Mouse (Mus musculus): ENCODE measurements around the gene Apoh.
A peak's percentile ranks its signal among the peaks of the same experiment; 100 is the strongest.

Apoh gene

GRCm38 (mm10) chr11:108342781-108343768 lies at the start of gene Apoh:
Gene Apoh, plus strand, starts transcription at chr11:108343354.
- peak; percentile 28 to 36 for DNase-seq (ENCODE audit: low spot score in 2 of 2)

DNA sequence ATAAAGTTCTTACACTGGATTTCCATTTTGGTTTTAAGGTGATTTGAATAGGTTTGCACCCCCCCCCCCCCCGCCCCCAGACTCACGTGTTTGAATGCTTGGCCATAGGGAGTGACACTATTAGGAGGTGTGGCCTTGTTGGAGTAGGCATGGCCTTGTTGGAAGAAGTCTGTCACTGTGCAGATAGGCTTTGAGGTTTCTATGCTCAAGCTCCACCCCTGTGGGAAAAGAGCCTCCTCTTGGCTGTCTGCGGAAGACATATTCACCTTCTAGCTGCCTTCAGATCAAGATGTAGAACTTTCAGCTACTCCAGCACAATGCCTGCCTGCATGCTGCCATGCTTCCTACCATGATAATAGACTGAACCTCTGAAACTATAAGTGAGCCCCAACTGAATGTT lies 49.3 kb upstream of the Apoh start:
- no peak for DNase-seq (ENCODE audit: low spot score in 2 of 2)

- no peak for DNase-seq (ENCODE audit: low spot score in 2 of 2)
Measured at GRCm38 (mm10) chr11:108294305-108294813, 48.8 kb upstream of the Apoh start.

DNA sequence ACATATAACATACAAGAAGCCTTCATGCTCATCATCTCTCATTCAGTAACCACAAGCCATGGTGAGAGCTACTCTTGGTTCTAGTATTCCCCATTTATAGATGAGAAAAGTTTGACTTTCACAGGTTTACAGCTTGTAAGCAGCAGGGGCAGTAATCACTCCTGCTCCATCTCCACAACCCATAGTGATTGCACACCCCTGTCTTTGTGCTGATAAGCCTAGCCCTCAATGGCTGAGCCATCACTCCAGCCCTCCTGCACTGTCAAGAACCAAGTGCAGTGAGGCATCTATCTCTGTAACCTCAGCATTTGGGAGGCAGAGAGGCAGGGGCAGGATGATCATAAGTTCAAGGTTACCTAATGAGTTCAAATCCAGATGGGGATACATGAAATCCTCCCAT lies 47.8 kb upstream of the Apoh start:
- DNase-seq (ENCODE audit: low spot score in 2 of 2): no peak

GRCm38 (mm10) chr11:108297956-108298355 lies 45.2 kb upstream of the Apoh start:
- DNase-seq (ENCODE audit: low spot score in 2 of 2): no peak

DNA sequence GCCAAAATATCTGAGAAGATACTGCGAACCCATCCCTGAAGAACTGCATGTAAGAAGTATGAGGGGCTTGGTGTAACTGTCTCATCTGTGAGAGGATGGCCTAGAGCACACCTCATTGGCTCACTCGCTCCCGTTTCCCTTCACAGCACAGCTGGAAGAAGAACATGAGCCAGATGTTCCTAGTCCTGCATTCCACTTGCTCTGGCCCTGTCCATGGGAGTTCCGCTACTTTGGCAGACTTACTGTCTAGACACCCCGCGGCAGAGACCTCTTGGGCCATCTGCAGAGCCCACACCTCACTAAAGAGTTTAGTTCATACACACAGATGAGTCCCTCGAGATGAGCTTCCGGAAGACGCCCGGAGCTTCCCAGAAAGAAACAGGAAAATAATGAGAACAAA lies 43.2 kb upstream of the Apoh start:
- DNase-seq (ENCODE audit: low spot score in 2 of 2): no peak

DNA sequence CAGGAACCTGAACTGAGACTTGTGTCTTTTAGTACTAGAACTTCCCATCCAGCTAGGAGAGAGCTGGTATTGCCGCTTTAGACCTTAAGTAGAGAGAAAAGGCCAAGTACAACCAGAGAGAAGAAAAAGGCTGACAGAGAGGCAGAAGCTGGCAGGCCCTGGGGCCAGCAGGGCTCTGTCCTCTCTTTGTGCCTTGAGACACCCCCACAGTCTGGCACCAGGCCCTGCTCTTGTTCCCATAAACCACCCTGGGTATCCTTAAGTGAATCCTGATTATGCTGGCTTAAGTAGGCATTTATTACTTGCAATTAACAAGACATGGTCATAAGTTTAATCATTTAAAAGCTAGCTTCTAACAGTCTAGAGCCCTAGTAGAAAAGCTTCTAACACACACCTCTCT lies 42.7 kb upstream of the Apoh start:
- no peak for DNase-seq (ENCODE audit: low spot score in 2 of 2)

- no peak for DNase-seq (ENCODE audit: low spot score in 2 of 2)
Measured at GRCm38 (mm10) chr11:108301036-108301435, 42.1 kb upstream of the Apoh start.

GRCm38 (mm10) chr11:108301796-108302490 lies 41.2 kb upstream of the Apoh start:
- DNase-seq (ENCODE audit: low spot score in 2 of 2): no peak

GRCm38 (mm10) chr11:108303787-108304186 lies 39.4 kb upstream of the Apoh start:
- DNase-seq (ENCODE audit: low spot score in 2 of 2): no peak

DNA sequence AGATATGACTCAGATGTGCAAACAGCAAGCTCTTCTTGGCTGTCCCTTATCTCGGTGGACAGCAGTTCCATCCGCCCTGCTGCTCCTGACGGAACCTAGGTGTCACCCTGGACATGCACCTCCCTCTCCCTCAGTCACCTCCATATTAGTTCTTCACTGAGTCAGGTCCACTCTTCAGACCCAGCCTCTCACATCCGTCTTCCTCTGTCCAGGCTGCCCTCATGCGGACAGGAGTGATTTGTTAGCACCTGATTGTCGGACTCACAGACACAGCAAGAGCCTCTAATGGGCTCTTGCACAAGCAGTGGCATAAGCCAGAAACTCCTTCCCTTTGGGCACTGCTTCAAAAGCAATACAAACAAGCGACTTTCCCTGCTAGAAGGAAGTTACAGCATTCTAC lies 35.9 kb upstream of the Apoh start:
- no peak for DNase-seq (ENCODE audit: low spot score in 2 of 2)

DNA sequence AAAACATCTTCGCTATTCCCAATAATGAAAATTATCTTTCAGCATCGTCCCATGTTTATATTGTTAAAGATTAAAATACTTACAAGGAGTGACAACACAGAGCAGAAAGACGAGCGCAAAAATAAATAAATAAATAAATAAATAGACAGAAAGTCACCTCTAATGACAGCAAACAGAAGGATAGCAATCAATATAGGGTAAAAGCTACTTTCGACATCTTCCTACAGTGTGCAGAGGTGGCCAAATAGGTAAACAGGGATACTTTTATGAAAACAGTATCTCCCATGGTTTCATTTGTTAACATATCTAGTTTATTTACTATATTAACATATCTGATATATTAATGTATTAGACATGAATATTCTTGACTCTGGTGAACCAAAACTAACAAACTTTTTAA lies 34.9 kb upstream of the Apoh start:
- DNase-seq (ENCODE audit: low spot score in 2 of 2): no peak

DNA sequence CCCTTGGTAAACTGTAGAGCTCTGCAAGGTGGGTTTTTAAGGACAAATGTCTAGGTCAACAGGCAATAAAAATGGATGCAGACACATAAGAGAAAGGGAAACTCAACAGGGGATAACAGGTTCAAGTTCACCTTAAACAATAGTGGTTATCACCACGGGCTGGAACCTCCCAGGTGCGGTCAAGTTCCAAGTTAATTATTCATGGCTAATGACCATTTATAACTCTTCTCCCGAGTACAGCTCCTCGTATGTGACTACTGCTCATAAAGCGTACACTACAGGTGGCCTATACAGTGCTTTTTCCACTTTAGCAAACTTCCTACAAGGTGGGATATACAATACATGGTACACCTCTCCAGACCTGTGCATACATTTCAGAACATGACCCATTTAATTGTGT lies 33.4 kb upstream of the Apoh start:
- DNase-seq (ENCODE audit: low spot score in 2 of 2): no peak

DNA sequence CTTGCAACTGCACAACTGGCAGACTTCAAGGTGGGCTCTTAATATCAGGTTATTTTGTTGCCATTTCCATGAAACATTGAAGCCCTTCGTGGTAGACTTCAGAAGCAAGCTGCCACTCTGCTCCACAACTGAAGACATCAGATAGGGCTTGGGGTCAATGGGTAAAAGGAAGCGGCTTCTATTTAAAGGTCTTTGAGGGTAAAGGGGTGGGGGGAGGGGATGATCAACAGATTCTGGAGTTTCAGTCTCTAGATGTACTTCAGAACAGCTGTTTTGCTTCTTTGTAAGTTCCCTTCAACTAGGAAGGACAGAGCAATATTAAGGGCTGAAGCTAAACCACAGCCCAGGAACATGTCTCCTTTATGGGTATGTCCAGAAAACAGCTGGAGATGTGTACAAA lies 31.2 kb upstream of the Apoh start:
- DNase-seq (ENCODE audit: low spot score in 2 of 2): no peak

DNA sequence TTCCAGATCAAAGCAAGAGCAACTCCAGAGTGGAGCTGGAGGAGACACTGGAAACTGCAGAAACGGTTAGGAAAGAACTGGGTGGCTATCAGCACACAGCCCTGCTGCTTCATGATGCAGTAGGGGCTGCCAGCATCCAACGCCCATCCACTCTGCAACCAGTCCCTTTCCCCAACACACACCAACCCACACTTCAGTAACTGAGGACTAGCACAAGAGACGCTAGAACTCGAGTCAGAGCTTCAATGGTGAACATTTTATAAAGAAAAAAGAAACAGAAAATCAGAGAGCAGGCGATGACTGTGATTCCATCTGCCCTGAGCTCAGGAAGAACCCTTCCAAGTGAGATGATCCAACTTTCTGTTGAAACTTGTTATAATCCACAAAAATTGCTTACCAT lies 30.6 kb upstream of the Apoh start:
- DNase-seq (ENCODE audit: low spot score in 2 of 2): peak; percentile 22

DNA sequence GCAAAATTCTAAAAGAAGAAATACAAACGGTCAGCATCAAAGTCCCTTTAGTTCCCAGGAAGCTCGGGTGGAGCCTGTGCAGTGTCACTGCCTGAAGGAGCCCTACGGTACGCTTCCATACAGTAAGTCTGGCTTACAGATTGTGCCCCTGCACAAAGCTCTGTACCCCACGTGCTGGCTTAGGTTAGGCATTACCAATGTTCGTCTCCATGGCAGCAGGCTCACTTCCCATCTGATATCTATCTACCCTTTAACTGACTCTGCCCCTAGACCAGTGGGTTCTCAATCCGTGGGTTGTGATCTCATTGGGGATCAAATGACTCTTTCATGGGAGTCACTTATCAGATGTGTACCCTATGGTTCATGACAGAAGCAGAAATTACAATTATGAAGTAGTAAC lies 27.4 kb upstream of the Apoh start:
- DNase-seq (ENCODE audit: low spot score in 2 of 2): no peak

- DNase-seq (ENCODE audit: low spot score in 2 of 2): no peak
Measured at GRCm38 (mm10) chr11:108317878-108318277, 25.3 kb upstream of the Apoh start.

- no peak for DNase-seq (ENCODE audit: low spot score in 2 of 2)
Measured at GRCm38 (mm10) chr11:108319162-108319561, 24.0 kb upstream of the Apoh start.

GRCm38 (mm10) chr11:108320561-108320960 lies 22.6 kb upstream of the Apoh start:
- DNase-seq (ENCODE audit: low spot score in 2 of 2): no peak

DNA sequence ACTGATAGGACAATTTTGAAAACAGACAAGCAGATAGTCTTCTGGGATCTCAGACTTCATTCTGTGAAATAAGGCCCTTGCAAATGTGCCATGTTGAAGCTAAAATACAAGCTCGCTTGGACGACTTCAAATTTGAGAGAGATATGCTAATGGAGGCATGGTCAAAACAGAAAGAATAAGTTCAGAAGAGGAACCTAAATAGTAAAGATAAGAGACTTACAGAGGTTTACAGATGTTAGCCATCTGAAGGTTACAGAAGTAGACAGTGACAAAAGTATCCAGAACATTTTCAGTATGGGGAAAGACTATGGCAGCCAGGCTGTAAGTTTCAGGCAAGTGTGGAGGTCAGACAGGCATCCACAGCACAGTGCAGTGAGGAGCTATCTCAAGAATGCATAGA lies 21.0 kb upstream of the Apoh start:
- DNase-seq (ENCODE audit: low spot score in 2 of 2): no peak

GRCm38 (mm10) chr11:108325943-108326342 lies 17.2 kb upstream of the Apoh start:
- no peak for DNase-seq (ENCODE audit: low spot score in 2 of 2)

GRCm38 (mm10) chr11:108330818-108331217 lies 12.3 kb upstream of the Apoh start:
- DNase-seq (ENCODE audit: low spot score in 2 of 2): no peak

DNA sequence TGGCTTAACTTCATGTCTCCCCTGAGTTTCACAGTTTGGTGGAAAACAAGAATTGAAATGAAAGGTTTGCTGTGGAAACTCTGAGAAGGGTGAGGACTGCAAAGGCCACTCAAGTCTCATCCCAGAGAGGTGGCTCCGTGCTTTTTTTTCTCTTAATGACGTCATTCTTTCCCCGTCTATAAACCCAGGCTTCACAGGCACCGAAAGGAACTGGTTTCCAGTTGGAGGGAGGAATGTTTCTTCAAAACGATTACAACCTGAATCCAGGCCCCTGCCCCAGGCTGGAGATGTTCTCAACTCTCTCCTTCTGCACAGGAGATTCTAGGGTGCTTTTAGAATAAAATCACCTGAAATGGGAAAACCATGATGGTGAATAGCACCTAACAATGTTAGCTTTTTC lies 10.1 kb upstream of the Apoh start:
- no peak for DNase-seq (ENCODE audit: low spot score in 2 of 2)

All from frontal cortex, postnatal 36 days (tissue).